Mouse (Mus musculus) embryonic facial prominence, embryonic 10.5 days (tissue): Measurements from ENCODE around the gene Cpeb3. TPM values are rescaled to one million over a fixed set of nuclear protein-coding genes. Genes with fewer than 3 reads are reported as not detected.
A peak's percentile ranks its signal among the peaks of the same experiment; 100 is the strongest.

Experiments
- DNase-seq: peaks from one replicate; pipeline ENCODE4 v3.0.0-alpha.2; 2017; ENCODE audit warnings: low spot score
- H3K27ac ChIP-seq: fragments of 300-500 bp; sonication (generic); replicated peaks from 2 replicates; pipeline ENCODE4 v1.5.1; 2016; ENCODE audit warnings: mild to moderate bottlenecking
- H3K27me3 ChIP-seq: fragments of 300-500 bp; sonication (generic); replicated peaks from 2 replicates; pipeline ENCODE4 v1.6.1; 2016; ENCODE audit warnings: low read depth, mild to moderate bottlenecking; ENCODE audit not compliant: poor library complexity, severe bottlenecking
- H3K36me3 ChIP-seq: fragments of 300-500 bp; sonication (generic); replicated peaks from 2 replicates; pipeline ENCODE4 v1.6.1; 2016; ENCODE audit warnings: mild to moderate bottlenecking, moderate library complexity
- H3K4me1 ChIP-seq: fragments of 300-500 bp; sonication (generic); 2 replicates; pipeline ENCODE4 v1.6.1; 2016
- H3K4me3 ChIP-seq: fragments of 300-500 bp; sonication (generic); 2 replicates; pipeline ENCODE4 v1.5.1; 2016; ENCODE audit warnings: mild to moderate bottlenecking, moderate library complexity
- H3K9me3 ChIP-seq: fragments of 300-500 bp; sonication (generic); 2 replicates; pipeline ENCODE4 v1.6.1; 2016; ENCODE audit warnings: mild to moderate bottlenecking
- WGBS: fragments of 180-500 bp; shearing (Covaris S2); methylation state at CpG from one replicate; pipeline ENCODE4 v1.1.7; 2016; 5-methylcytosine and 5-hydroxymethylcytosine counted together
- polyA plus RNA-seq: library from polyadenylated mRNA; unstranded; fragments of >200 nt; fragmentation: Nextera tagmentation; extraction: Ambion mirVana; gene quantifications from 2 replicates; pipeline ENCODE4 v1.2.1, GENCODE M21; 2016

Cpeb3 gene
- polyA plus RNA-seq, 1 experiment from 2014 or later, result 0.76 TPM

DNA sequence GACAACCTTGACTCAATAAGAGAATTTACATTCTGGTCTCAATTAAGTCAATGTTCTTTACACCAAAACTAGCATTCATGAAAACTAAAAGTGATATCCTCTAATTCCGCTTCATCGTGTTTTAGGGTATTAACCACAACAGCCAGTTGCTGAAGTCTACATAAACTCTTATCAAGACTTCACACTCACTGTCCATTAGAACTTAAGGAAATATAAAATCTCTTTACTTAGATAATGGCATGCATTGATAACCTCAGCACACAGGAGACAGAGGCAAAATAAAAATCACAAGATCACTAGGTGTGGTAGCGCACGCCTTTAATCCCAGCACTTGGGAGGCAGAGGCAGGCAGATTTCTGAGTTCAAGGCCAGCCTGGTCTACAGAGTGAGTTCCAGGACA is 79.9 kb downstream of the Cpeb3 start:
- H3K36me3 ChIP-seq, result no peaks in the 10 kb centered on the region
- 95% methylated on average over 4 of the region's 4 CpGs for WGBS
- DNase-seq, result no peak
- H3K4me3 ChIP-seq, result no peak overlapping the region
- H3K27me3 ChIP-seq, result no peaks in the 10 kb centered on the region
- H3K4me1 ChIP-seq, result no peaks in the 10 kb centered on the region
- no peaks in the 10 kb centered on the region for H3K9me3 ChIP-seq
- H3K27ac ChIP-seq, result no peak overlapping the region

DNA sequence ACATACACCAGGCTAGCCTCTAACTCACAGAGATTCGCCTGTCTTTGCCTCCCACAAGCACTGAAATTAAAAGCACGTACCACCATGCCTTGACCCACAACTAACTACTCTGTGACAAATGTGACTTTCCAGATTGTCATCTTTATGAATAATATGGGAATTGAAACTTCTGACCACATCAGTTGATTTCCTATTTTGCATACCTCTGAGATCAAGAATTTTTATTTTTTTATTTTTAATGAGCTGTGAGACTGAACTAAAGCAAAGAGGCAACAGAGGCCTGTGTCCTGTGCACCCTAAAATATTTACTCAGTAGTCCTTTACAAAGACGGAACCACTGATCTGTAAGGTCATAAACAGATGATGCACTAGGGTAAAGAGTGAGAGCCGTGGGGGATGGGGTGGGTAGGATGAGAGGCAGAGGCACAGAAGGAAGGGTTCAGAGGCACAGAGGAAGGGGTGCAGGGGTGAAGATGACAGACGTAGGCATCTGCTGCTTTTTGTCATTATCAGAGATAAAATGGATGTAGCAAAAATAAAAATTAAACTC is 81.3 kb downstream of the Cpeb3 start:
- H3K27me3 ChIP-seq, result no peaks in the 10 kb centered on the region
- H3K36me3 ChIP-seq, result no peaks in the 10 kb centered on the region
- DNase-seq, result no peak
- WGBS, result 83% methylated on average over 5 of the region's 5 CpGs
- no peak overlapping the region for H3K27ac ChIP-seq
- no peaks in the 10 kb centered on the region for H3K9me3 ChIP-seq
- H3K4me3 ChIP-seq, result no peak overlapping the region
- no peaks in the 10 kb centered on the region for H3K4me1 ChIP-seq

DNA sequence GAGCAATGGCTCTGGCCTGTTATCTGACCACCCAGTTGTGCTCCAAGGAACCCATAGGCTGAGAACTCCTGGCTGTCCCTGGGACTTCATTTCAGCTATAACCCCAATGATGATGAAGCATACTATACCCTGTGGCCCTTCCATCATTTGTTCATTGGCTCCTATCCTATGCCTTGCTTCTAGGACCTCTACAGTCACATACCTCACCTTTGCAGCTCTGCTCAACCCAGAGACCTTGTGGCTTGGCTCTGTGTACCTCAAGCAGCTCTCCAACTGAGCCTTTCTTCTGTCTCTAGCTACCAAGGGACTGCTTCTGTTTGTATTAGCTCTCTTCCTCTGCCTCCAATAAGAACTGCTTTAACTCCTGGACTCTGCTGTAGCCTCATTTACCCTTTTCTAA is 83.4 kb downstream of the Cpeb3 start:
- H3K36me3 ChIP-seq, result no peaks in the 10 kb centered on the region
- no peaks in the 10 kb centered on the region for H3K27me3 ChIP-seq
- H3K4me3 ChIP-seq, result no peak overlapping the region
- no peaks in the 10 kb centered on the region for H3K9me3 ChIP-seq
- DNase-seq, result no peak
- no peak overlapping the region for H3K27ac ChIP-seq
- no peaks in the 10 kb centered on the region for H3K4me1 ChIP-seq

DNA sequence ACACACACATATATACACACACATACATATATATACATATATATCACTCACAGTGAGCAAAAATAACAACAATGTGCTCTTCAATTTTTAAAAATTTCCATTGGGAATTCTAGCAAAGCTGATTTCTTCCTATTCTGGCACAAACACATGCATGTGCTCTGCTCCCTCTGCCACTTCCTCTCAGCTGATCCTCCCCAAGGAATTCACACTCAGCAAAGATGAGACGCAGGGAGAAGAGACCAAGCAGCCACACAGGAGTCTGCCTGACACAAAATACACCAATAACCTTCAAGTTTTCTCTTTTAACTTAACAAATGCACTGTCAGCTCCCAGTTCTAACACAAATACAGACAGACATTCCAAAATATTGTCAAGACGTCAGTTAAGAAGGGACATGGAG is 89.1 kb downstream of the Cpeb3 start:
- DNase-seq, result no peak
- Histone ChIP-seq H3K4me1 (no peaks in the 10 kb centered on the region), H3K4me3 (no peak overlapping the region), H3K27me3 (no peaks in the 10 kb centered on the region), H3K9me3 (no peaks in the 10 kb centered on the region), H3K36me3 (no peaks in the 10 kb centered on the region), H3K27ac (no peak overlapping the region)
- 65% methylated on average over 2 of the region's 2 CpGs for WGBS

DNA sequence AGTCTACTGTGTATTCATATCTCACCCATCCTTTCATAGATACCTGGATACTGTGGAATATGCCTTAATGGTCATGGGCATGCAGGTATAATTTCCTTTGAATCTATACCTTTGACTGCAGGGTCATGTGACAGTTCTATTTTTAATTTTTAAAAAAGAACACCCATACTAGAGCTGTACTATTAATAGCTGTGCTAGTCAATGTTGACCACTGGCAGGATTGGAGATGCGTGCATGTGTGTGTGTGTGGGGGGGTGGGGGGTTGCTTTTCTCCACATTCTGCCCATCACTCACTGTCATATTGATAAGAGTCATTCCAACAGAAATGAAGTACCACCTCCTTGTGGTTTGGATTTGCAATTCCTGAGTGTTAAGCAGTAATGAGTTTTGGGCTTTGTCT is 92.6 kb downstream of the Cpeb3 start:
- no peaks in the 10 kb centered on the region for H3K27me3 ChIP-seq
- no peaks in the 10 kb centered on the region for H3K4me1 ChIP-seq
- H3K27ac ChIP-seq, result no peak overlapping the region
- no peaks in the 10 kb centered on the region for H3K36me3 ChIP-seq
- no peaks in the 10 kb centered on the region for H3K9me3 ChIP-seq
- WGBS, result 96% methylated on average over 1 of the region's 1 CpGs
- H3K4me3 ChIP-seq, result no peak overlapping the region
- DNase-seq, result no peak

DNA sequence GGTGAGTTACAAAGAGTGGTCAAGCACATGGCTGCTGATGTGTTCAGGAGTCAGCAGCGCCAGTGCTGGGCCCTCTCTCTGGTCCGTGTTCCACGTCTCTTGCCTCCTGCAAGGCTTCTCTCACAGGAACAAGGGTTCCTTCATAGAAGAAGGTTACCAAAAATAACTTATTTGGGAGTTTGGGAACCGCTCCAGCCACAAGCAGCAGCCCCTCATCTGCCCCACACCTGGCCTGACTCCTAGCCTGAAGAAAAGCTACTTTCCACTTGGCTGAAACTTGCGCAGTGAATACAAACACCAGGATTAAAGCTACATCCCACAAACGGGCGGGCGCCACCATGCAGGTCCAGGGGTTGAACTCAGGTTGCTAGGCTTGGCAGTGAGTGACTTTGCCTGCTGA is 93.0 kb downstream of the Cpeb3 start:
- Histone ChIP-seq H3K4me1 (no peaks in the 10 kb centered on the region), H3K4me3 (no peak overlapping the region), H3K36me3 (no peaks in the 10 kb centered on the region), H3K27me3 (no peaks in the 10 kb centered on the region), H3K27ac (no peak overlapping the region), H3K9me3 (no peaks in the 10 kb centered on the region)
- 83% methylated on average over 8 of the region's 8 CpGs for WGBS
- no peak for DNase-seq

DNA sequence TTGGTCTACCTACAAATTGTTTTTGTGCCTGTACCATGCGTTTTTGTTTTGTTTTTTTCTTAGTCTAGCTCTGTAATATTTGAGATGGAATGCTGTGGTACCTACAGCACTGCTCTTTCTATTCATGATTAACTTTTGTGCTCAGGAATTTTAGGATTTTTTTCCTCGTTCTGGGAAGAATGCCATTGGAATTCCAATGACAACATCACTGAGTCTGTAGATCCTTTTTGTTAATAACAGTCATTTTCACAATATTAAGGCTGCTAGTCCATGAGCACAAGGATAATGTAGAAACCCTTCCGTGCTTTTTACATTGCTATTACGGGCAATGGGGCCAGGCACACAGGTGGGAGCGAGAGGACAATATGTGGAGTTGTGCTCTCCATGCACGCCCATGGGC is 96.6 kb downstream of the Cpeb3 start:
- 90% methylated on average over 6 of the region's 6 CpGs for WGBS
- Histone ChIP-seq H3K27ac (no peak overlapping the region), H3K4me1 (no peaks in the 10 kb centered on the region), H3K36me3 (no peaks in the 10 kb centered on the region), H3K4me3 (no peak overlapping the region), H3K9me3 (no peaks in the 10 kb centered on the region), H3K27me3 (no peaks in the 10 kb centered on the region)
- no peak for DNase-seq

DNA sequence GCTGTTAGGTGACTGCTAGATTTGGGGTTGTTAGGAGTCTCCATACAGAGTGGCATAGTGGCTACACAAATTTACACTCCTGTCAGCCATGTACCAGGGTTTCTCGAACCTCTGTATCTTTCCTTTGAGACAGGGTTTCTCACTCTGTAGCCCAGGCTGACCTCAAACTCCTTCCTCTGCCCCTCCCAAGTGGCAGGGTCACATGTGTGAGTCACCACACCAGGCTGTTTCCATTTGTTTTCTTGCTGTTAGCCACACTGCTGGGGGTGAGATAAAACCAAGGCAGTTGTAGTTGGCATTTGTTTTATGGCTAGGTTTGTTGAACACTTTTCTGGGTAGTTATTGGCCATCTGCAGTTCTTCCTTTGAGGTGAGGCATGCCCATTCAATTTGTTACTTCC is 97.9 kb downstream of the Cpeb3 start:
- 77% methylated on average over 1 of the region's 1 CpGs for WGBS
- no peak for DNase-seq
- H3K9me3 ChIP-seq, result no peaks in the 10 kb centered on the region
- no peaks in the 10 kb centered on the region for H3K4me1 ChIP-seq
- no peak overlapping the region for H3K4me3 ChIP-seq
- H3K36me3 ChIP-seq, result no peaks in the 10 kb centered on the region
- no peak overlapping the region for H3K27ac ChIP-seq
- no peaks in the 10 kb centered on the region for H3K27me3 ChIP-seq

DNA sequence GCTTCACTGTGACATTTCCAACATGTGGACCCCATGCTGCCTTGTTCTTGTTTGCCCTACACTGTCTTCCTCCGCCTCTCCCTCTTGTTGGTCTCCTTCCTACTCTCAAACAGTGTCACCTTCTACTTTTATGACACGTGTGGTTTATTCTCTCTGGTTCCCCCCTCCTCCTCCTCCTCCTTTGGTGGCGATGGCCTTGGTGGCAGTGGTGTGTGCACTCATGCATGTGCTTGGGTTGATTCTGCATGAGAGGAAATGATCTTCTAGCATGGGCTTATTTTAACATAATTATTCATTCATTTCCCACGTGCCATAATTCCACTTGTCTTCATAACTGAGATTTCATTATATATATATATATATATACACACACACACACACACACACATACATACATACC is 98.5 kb downstream of the Cpeb3 start:
- Histone ChIP-seq H3K9me3 (no peaks in the 10 kb centered on the region), H3K27ac (no peak overlapping the region), H3K4me3 (no peak overlapping the region), H3K36me3 (no peaks in the 10 kb centered on the region), H3K27me3 (no peaks in the 10 kb centered on the region), H3K4me1 (no peaks in the 10 kb centered on the region)
- WGBS, result 85% methylated on average over 4 of the region's 4 CpGs
- DNase-seq, result no peak

DNA sequence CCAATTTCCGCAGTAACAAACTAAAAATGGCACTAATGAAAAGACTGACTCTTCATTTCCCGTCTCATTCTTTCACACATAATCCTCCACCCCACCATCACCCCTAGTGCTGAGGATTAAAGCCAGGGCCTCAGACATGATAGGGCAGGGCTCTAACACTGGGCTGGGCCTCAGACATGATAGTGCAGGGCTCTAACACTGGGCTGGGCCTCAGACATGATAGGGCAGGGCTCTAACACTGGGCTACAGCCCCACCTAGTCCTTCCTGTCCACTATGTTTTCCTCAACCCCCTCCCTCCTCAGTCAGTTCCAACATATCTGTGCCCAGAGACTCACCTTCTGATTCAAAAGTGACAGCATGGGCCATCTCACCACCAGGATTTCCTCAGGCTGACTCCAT is 107.7 kb downstream of the Cpeb3 start:
- Histone ChIP-seq H3K36me3 (no peaks in the 10 kb centered on the region), H3K4me3 (no peak overlapping the region), H3K27me3 (no peaks in the 10 kb centered on the region), H3K4me1 (no peaks in the 10 kb centered on the region), H3K27ac (no peak overlapping the region), H3K9me3 (no peaks in the 10 kb centered on the region)
- DNase-seq, result no peak
- WGBS, result 90% methylated on average over 2 of the region's 2 CpGs

DNA sequence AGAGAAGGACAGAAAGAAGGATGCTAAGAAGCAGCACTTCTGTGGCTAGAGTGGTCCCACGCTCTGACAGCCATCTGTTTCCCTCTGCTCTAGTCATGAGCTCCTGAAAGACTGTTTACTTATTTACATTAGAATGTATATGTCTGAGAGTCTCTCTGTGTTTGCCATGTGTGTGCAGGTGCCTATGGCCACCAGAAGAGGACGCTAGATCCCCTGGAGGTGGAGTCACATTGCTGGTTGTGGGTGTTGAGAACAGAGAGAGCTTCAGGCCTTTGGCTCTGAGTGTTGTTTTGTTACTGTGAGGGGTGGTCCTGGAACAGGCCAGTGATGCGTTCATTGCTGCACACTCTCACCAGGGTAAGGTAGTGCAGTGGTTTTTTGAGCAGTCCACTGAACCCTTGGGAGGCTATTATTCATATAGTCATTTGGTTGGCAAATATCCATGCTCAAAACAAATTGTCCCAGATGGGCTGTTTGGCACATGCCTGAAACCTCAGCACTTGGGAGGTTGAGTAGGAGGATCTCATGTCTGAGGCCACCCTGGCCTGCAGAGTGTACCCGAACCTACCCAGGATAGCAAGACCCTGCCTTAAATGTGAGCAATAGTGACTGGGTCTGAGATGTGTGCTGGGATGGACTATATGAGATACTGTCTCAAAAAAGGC is 112.6 kb downstream of the Cpeb3 start:
- Histone ChIP-seq H3K27me3 (no peaks in the 10 kb centered on the region), H3K27ac (no peak overlapping the region), H3K4me1 (no peaks in the 10 kb centered on the region; the same call in 1 of the 2 replicates), H3K9me3 (no peaks in the 10 kb centered on the region), H3K4me3 (no peak overlapping the region), H3K36me3 (no peaks in the 10 kb centered on the region)
- no peak for DNase-seq
- 85% methylated on average over 4 of the region's 4 CpGs for WGBS

DNA sequence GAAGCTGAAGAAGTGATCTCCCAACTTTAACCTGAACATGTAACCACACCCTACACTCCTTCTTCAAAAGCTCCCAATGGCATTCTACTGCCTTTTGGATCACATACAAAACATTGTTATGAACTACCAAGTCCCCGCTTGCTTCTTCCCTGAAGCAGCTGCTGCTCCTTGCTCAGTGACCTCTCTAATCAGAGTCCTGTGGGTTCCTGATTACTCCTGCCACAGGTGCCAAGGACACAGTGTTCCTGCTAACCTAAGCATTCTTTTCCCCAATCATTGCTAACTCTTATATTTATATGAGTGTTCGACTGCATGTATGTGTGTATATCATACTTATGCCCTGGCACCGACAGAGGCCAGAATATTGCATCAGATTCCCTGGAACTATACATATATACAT is 115.2 kb downstream of the Cpeb3 start:
- Histone ChIP-seq H3K9me3 (no peaks in the 10 kb centered on the region), H3K4me3 (no peak overlapping the region), H3K36me3 (no peaks in the 10 kb centered on the region), H3K27ac (no peak overlapping the region), H3K4me1 (peaks cover 8% of the 10 kb centered on the region; the same call in 1 of the 2 replicates), H3K27me3 (no peaks in the 10 kb centered on the region)
- no peak for DNase-seq
- WGBS, result 90% methylated on average over 3 of the region's 3 CpGs

DNA sequence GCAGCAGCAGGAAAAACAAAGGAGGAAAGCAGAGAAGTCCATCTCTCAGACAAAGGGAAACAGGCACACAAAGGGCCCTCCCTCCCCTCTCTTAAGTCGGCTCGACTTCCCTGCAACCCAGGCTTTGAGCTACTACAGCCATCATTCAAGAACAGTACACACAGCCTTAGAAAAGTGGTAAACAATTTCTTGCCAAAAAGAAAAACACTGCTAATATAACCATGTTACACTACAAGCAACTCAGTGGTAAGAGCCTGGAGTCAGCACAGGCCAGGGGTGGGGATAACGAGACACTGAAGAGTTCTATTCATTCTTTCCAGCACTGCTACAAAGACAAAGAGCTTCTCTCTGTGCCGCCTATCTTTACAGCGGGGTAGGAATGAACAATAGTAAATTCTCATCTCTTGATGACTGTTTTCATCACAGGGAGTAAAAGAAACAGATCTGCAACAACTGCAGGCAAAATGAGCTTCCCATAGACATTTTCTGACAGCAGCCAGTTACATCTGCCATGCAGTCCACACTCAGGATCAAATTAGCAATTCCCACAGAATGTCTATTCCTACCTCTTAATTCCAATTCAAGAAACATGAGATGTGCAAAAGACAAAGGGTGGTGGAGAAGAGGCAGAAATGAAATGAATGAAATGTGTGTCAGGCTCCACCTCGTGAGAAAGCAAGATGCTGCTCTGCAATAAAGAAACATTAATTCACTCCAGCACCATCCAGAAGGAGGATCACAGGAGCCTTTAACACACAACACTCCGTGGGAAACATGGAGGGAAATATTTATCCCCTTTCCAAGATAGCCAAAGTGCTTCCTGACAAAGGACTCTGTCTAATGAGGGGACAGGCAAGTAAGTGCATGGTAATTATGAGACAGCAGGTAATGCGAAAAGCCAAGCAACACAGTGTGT is 118.0 kb downstream of the Cpeb3 start:
- Histone ChIP-seq H3K4me1 (peaks cover 8% of the 10 kb centered on the region; the same call in 1 of the 2 replicates), H3K4me3 (no peak overlapping the region), H3K36me3 (no peaks in the 10 kb centered on the region), H3K27me3 (no peaks in the 10 kb centered on the region), H3K27ac (peak overlapping the region; percentile 71), H3K9me3 (no peaks in the 10 kb centered on the region)
- DNase-seq, result no peak
- 26% methylated on average over 8 of the region's 8 CpGs for WGBS
